In genomic region chrX:109190969-109191368, GRCm38 (mm10) we compare ENCODE assay signal across 10 mouse cellular contexts. TPM values are rescaled to one million over a fixed set of nuclear protein-coding genes. Genes with fewer than 3 reads are reported as not detected.
DNase-seq lines count a peak whose midpoint lies in the region; ATAC-seq and TF ChIP-seq lines count a peak whose summit lies in the region.
"Had no signal": no experiment of that assay in that cellular context is flagged by ENCODE, and none has a peak within 500 bp of the region (broad histone marks: within the 10 kb centered on the region; RNA-seq: fewer than 3 reads in every experiment).

No protein-coding gene starts in this region.

- H3K27me3 ChIP-seq in liver, postnatal 0 days (ENCODE audit: insufficient read depth, low read length), result no peaks in the 10 kb centered on the region
- no peaks in the 10 kb centered on the region for H3K27me3 ChIP-seq in stomach, postnatal 0 days (ENCODE audit: control insufficient read depth, insufficient read depth, low read length)
- no peaks in the 10 kb centered on the region for H3K27me3 ChIP-seq in intestine, embryonic 16.5 days (replicated peaks; ENCODE audit: control insufficient read depth, insufficient read depth, low read length)
- H3K27me3 ChIP-seq: stomach, embryonic 15.5 days had no signal

- intact Hi-C loops in heart, postnatal 10 days (cut with DNase I), result no loop called here

- TF ChIP-seq CTCF in liver, postnatal 0 days (IDR thresholded peaks at IDR 0.05; ENCODE audit: low read depth), result no peak
- TF ChIP-seq CTCF in stomach, postnatal 0 days (IDR thresholded peaks at IDR 0.05; ENCODE audit: low read depth), result no peak

- H3K4me1 ChIP-seq in liver, postnatal 0 days (ENCODE audit: insufficient read depth), result no peaks in the 10 kb centered on the region
- no peaks in the 10 kb centered on the region for H3K4me1 ChIP-seq in stomach, postnatal 0 days (replicated peaks; ENCODE audit: control insufficient read depth, insufficient read depth)
- no peaks in the 10 kb centered on the region for H3K4me1 ChIP-seq in intestine, embryonic 16.5 days (ENCODE audit: control insufficient read depth, insufficient read depth, low read length)
- H3K4me1 ChIP-seq: stomach, embryonic 15.5 days had no signal

- 52% methylated on average over 4 of the region's 4 CpGs for WGBS in liver, postnatal 0 days (ENCODE audit: insufficient replicate concordance)
- WGBS in stomach, postnatal 0 days, result 62% methylated on average over 4 of the region's 4 CpGs
- WGBS in intestine, embryonic 16.5 days, result 47% methylated on average over 4 of the region's 4 CpGs

- ATAC-seq in liver, postnatal 0 days, result peak; percentile 83
- no peak for ATAC-seq in stomach, postnatal 0 days (ENCODE audit: low FRiP score, low TSS enrichment)
- no peak for ATAC-seq in intestine, embryonic 16.5 days

- H3K27ac ChIP-seq in liver, postnatal 0 days (ENCODE audit: low read depth), result peak overlapping the region; percentile 49
- H3K27ac ChIP-seq in stomach, postnatal 0 days (replicated peaks), result 0 out of 2 replicates have a peak overlapping the region, but pooled peaks have one; percentile 24
- H3K27ac ChIP-seq in intestine, embryonic 16.5 days (ENCODE audit: low read length), result no peak overlapping the region; the same call in 1 of the 2 replicates
- H3K27ac ChIP-seq: stomach, embryonic 15.5 days had no signal

- no peak overlapping the region for H3K4me2 ChIP-seq in liver, postnatal 0 days (ENCODE audit: low read depth, low read length)
- H3K4me2 ChIP-seq in stomach, postnatal 0 days (replicated peaks; ENCODE audit: low read depth), result no peak overlapping the region
- H3K4me2 ChIP-seq in intestine, embryonic 16.5 days (ENCODE audit: low read depth, low read length), result no peak overlapping the region
- H3K4me2 ChIP-seq: stomach, embryonic 15.5 days had no signal

- no peak overlapping the region for H3K9ac ChIP-seq in liver, postnatal 0 days (replicated peaks)
- H3K9ac ChIP-seq in stomach, postnatal 0 days (ENCODE audit: low read length), result no peak overlapping the region
- H3K9ac ChIP-seq in intestine, embryonic 16.5 days (ENCODE audit: low read depth, low read length), result no peak overlapping the region
- H3K9ac ChIP-seq: stomach, embryonic 15.5 days had no signal

- DNase-seq in spleen, postnatal 36 days (ENCODE audit: low spot score in 2 of 2), result peak; percentile 17 to 34
- no peak for DNase-seq in spleen, postnatal 4 days (ENCODE audit: low spot score in 2 of 2)
- DNase-seq in heart, postnatal 10 days, result peak; percentile 29 to 40
- DNase-seq in liver, postnatal 0 days, result peak; percentile 16
- no peak for DNase-seq in stomach, postnatal 0 days (ENCODE audit: low spot score)
- no peak for DNase-seq in urinary bladder, postnatal 36 days (ENCODE audit: low spot score in 2 of 2)
- DNase-seq in cerebellum, adult 11-12 months, result no peak

- H3K36me3 ChIP-seq in liver, postnatal 0 days (replicated peaks; ENCODE audit: insufficient read depth, low read length), result no peaks in the 10 kb centered on the region
- H3K36me3 ChIP-seq in stomach, postnatal 0 days (ENCODE audit: control insufficient read depth, insufficient read depth, low read length), result no peaks in the 10 kb centered on the region
- no peaks in the 10 kb centered on the region for H3K36me3 ChIP-seq in intestine, embryonic 16.5 days (ENCODE audit: control insufficient read depth, insufficient read depth, low read length)
- H3K36me3 ChIP-seq: stomach, embryonic 15.5 days had no signal

- TF ChIP-seq EP300 in liver, postnatal 0 days (IDR thresholded peaks at IDR 0.05; ENCODE audit: low read depth), result no peak
- TF ChIP-seq EP300 in stomach, postnatal 0 days (optimal IDR thresholded peaks at IDR 0.05), result no peak

- no peak overlapping the region for H3K4me3 ChIP-seq in liver, postnatal 0 days (ENCODE audit: low read depth, low read length)
- H3K4me3 ChIP-seq in stomach, postnatal 0 days (ENCODE audit: low read depth, low read length), result no peak overlapping the region
- no peak overlapping the region for H3K4me3 ChIP-seq in intestine, embryonic 16.5 days (ENCODE audit: low read length)
- H3K4me3 ChIP-seq: stomach, embryonic 15.5 days had no signal

- H3K9me3 ChIP-seq in liver, postnatal 0 days (ENCODE audit: low read length), result no peaks in the 10 kb centered on the region
- H3K9me3 ChIP-seq in stomach, postnatal 0 days (ENCODE audit: control insufficient read depth, low read length), result no peaks in the 10 kb centered on the region
- no peaks in the 10 kb centered on the region for H3K9me3 ChIP-seq in intestine, embryonic 16.5 days (ENCODE audit: control insufficient read depth, low read length)
- H3K9me3 ChIP-seq: stomach, embryonic 15.5 days had no signal

RNA-seq across cellular contexts. Expression of gene Gm6377, which starts 5.6 kb away (rescaled TPM):
- under 1 TPM; 0.24 to 0.47 TPM for total RNA-seq in heart, postnatal 10 days (2021)
- polyA plus RNA-seq in liver, postnatal 0 days (2015; fragmentation: Nextera tagmentation; extraction: Ambion mirVana), result 0.81 and 0.97 TPM in 2 replicates
- polyA plus RNA-seq in stomach, postnatal 0 days (2015; fragmentation: Nextera tagmentation; extraction: Ambion mirVana), result 0.08 TPM in 1 of 2 replicates, not detected in the other
- 0.10 and 0.17 TPM in 2 replicates for polyA plus RNA-seq in intestine, embryonic 16.5 days (2015; fragmentation: Nextera tagmentation; extraction: Ambion mirVana)
- polyA plus RNA-seq: limb, embryonic 11.5 days had no signal

Comparison
In these comparisons a context has a peak if more than half of its experiments do, and no peak if none do; other contexts are left out.
1. DNase-seq: peak in spleen, postnatal 36 days (2 of 2), heart, postnatal 10 days (2 of 2) and liver, postnatal 0 days (single experiment); none in spleen, postnatal 4 days (0 of 2), stomach, postnatal 0 days (single experiment), urinary bladder, postnatal 36 days (0 of 2) and cerebellum, adult 11-12 months (single experiment).